Mouse (Mus musculus) liver, postnatal 0 days (tissue): ENCODE results near the gene Ankrd61. TPM values are rescaled to one million over a fixed set of nuclear protein-coding genes. Genes with fewer than 3 reads are reported as not detected.

ENCODE experiments used
- ATAC-seq: fragments of 200-750 bp; cut with Nextera tagmentation; 2 replicates; pipeline ENCODE4 v1.8.0; 2017; ENCODE audit warnings: mild to moderate bottlenecking, moderate library complexity
- DNase-seq: peaks from one replicate; pipeline ENCODE4 v3.0.0-alpha.2; 2016
- H3K27ac ChIP-seq: fragments of 300-500 bp; sonication (generic); 2 replicates; pipeline ENCODE4 v1.5.1; 2014; ENCODE audit warnings: antibody characterized with exemption, moderate library complexity, mild to moderate bottlenecking, low read depth
- H3K27me3 ChIP-seq: fragments of 300-500 bp; sonication (generic); 2 replicates; pipeline ENCODE4 v1.6.1; 2014; ENCODE audit warnings: low read length, control low read depth, mixed read lengths; ENCODE audit not compliant: insufficient read depth
- H3K36me3 ChIP-seq: fragments of 300-500 bp; sonication (generic); replicated peaks from 2 replicates; pipeline ENCODE4 v1.6.1; 2014; ENCODE audit warnings: mild to moderate bottlenecking, control low read depth, low read length, moderate library complexity, mixed read lengths; ENCODE audit not compliant: insufficient read depth
- H3K4me1 ChIP-seq: fragments of 300-500 bp; sonication (generic); 2 replicates; pipeline ENCODE4 v1.6.1; 2014; ENCODE audit warnings: antibody characterized with exemption, mild to moderate bottlenecking, control low read depth; ENCODE audit not compliant: insufficient read depth
- H3K4me2 ChIP-seq: fragments of 300-500 bp; sonication (generic); 2 replicates; pipeline ENCODE4 v1.6.1; 2014; ENCODE audit warnings: low read depth, mild to moderate bottlenecking, low read length, moderate library complexity, mixed read lengths
- H3K4me3 ChIP-seq: fragments of 300-500 bp; sonication (generic); 2 replicates; pipeline ENCODE4 v1.5.1; 2014; ENCODE audit warnings: low read depth, low read length
- H3K9ac ChIP-seq: fragments of 300-500 bp; sonication (generic); replicated peaks from 2 replicates; pipeline ENCODE4 v1.6.1; 2014; ENCODE audit warnings: mild to moderate bottlenecking, moderate library complexity
- H3K9me3 ChIP-seq: fragments of 300-500 bp; sonication (generic); 2 replicates; pipeline ENCODE4 v1.6.1; 2016; ENCODE audit warnings: mild to moderate bottlenecking, control low read depth, low read length, mixed read lengths
- CTCF ChIP-seq: sonication (generic); IDR thresholded peaks from 2 replicates; pipeline ENCODE4 v1.5.1; 2016; ENCODE audit warnings: antibody characterized with exemption, low read depth
- EP300 ChIP-seq: IDR thresholded peaks from 2 replicates; pipeline ENCODE4 v1.6.1; 2016; ENCODE audit warnings: antibody characterized with exemption, low read depth, mild to moderate bottlenecking
- WGBS: fragments of 180-500 bp; shearing (Covaris S2); extraction: QIAGEN DNeasy Blood & Tissue Kit; methylation state at CpG from one replicate; pipeline ENCODE4 v1.1.7; 2014; ENCODE audit not compliant: insufficient replicate concordance; 5-methylcytosine and 5-hydroxymethylcytosine counted together
- polyA plus RNA-seq: library from polyadenylated mRNA; unstranded; fragments of >200 nt; fragmentation: Nextera tagmentation; extraction: Ambion mirVana; gene quantifications from 2 replicates; pipeline ENCODE4 v1.2.1, GENCODE M21; 2015

Gene Ankrd61
- polyA plus RNA-seq, 1 experiment from 2014 or later, result not detected

- no peak within 1 kb of the TSS for H3K27ac ChIP-seq
- no peaks in the 10 kb centered on the region for H3K27me3 ChIP-seq
- peaks cover 38% of the 10 kb centered on the region for H3K36me3 ChIP-seq
- TF ChIP-seq CTCF (no peak), EP300 (no peak)
- H3K4me1 ChIP-seq, result no peaks in the 10 kb centered on the region
- H3K4me3 ChIP-seq, result no peak within 1 kb of the TSS
- DNase-seq (no peak), ATAC-seq (no peak)
- 43% methylated on average over 8 of the region's 8 CpGs for WGBS
- no peak within 1 kb of the TSS for H3K9ac ChIP-seq
- H3K9me3 ChIP-seq, result no peaks in the 10 kb centered on the region
- H3K4me2 ChIP-seq, result no peak within 1 kb of the TSS
These were observed 35.3 kb upstream of the Ankrd61 start, which contains the start of gene Rsph10b for GRCm38 (mm10) chr5:143932831-143933230. Rsph10b (plus strand) TSS chr5:143933035.

- Histone ChIP-seq H3K27me3 (no peaks in the 10 kb centered on the region), H3K4me3 (no peak overlapping the region), H3K4me1 (no peaks in the 10 kb centered on the region), H3K9me3 (no peaks in the 10 kb centered on the region), H3K27ac (no peak overlapping the region), H3K4me2 (no peak overlapping the region), H3K36me3 (peaks cover 38% of the 10 kb centered on the region), H3K9ac (no peak overlapping the region)
- DNase-seq, result no peak
- 83% methylated on average over 6 of the region's 6 CpGs for WGBS
- TF ChIP-seq EP300 (no peak), CTCF (no peak)
- ATAC-seq, result no peak
These were observed 34.5 kb upstream of the Ankrd61 start for GRCm38 (mm10) chr5:143931863-143932580.

- Histone ChIP-seq H3K27me3 (no peaks in the 10 kb centered on the region), H3K9me3 (no peaks in the 10 kb centered on the region), H3K27ac (no peak overlapping the region), H3K4me1 (no peaks in the 10 kb centered on the region), H3K4me2 (no peak overlapping the region), H3K36me3 (peaks cover 46% of the 10 kb centered on the region), H3K4me3 (no peak overlapping the region), H3K9ac (no peak overlapping the region)
- ATAC-seq, result no peak
- TF ChIP-seq EP300 (no peak), CTCF (no peak)
- DNase-seq, result no peak
- 90% methylated on average over 12 of the region's 12 CpGs for WGBS
These were observed 33.2 kb upstream of the Ankrd61 start for GRCm38 (mm10) chr5:143930656-143931055.

GRCm38 (mm10) chr5:143929291-143929690 lies 31.8 kb upstream of the Ankrd61 start:
- Histone ChIP-seq H3K4me2 (no peak overlapping the region), H3K27me3 (no peaks in the 10 kb centered on the region), H3K36me3 (peaks cover 54% of the 10 kb centered on the region), H3K27ac (no peak overlapping the region), H3K9me3 (no peaks in the 10 kb centered on the region), H3K4me3 (no peak overlapping the region), H3K9ac (no peak overlapping the region), H3K4me1 (no peaks in the 10 kb centered on the region)
- 93% methylated on average over 4 of the region's 4 CpGs for WGBS
- no peak for TF ChIP-seq CTCF
- TF ChIP-seq EP300, result no peak
- DNase-seq (no peak), ATAC-seq (no peak)

- no peak for DNase-seq
- no peak for ATAC-seq
- WGBS, result 94% methylated on average over 8 of the region's 8 CpGs
- TF ChIP-seq EP300 (no peak), CTCF (no peak)
- no peak within 1 kb of the TSS for H3K9ac ChIP-seq
- no peaks in the 10 kb centered on the region for H3K27me3 ChIP-seq
- H3K4me1 ChIP-seq, result 0 out of 2 replicates have a peak, but pooled peaks cover 2% of the 10 kb centered on the region
- no peak within 1 kb of the TSS for H3K4me2 ChIP-seq
- H3K9me3 ChIP-seq, result no peaks in the 10 kb centered on the region
- peaks cover 64% of the 10 kb centered on the region for H3K36me3 ChIP-seq
- no peak within 1 kb of the TSS for H3K27ac ChIP-seq
- no peak within 1 kb of the TSS for H3K4me3 ChIP-seq
These were observed 30.4 kb upstream of the Ankrd61 start, which contains the start of gene Gm42421 for GRCm38 (mm10) chr5:143927875-143928274. Gm42421 (plus strand) TSS chr5:143928175.

- no peaks in the 10 kb centered on the region for H3K9me3 ChIP-seq
- TF ChIP-seq CTCF (no peak), EP300 (peak; percentile 66)
- ATAC-seq (peak; percentile 100), DNase-seq (peak; percentile 41)
- H3K9ac ChIP-seq, result 0 out of 2 replicates have a peak overlapping the region, but pooled peaks have one; percentile 13
- H3K4me3 ChIP-seq, result no peak overlapping the region
- WGBS, result 60% methylated on average over 6 of the region's 6 CpGs
- H3K27ac ChIP-seq, result peak overlapping the region; percentile 73
- 0 out of 2 replicates have a peak, but pooled peaks cover 2% of the 10 kb centered on the region for H3K4me1 ChIP-seq
- peak overlapping the region; percentile 36 for H3K4me2 ChIP-seq
- H3K27me3 ChIP-seq, result no peaks in the 10 kb centered on the region
- H3K36me3 ChIP-seq, result peaks cover 68% of the 10 kb centered on the region
These were observed 27.4 kb upstream of the Ankrd61 start for GRCm38 (mm10) chr5:143924781-143925452.
